Mouse (Mus musculus) bone marrow macrophage, adult 2 months (primary cell): Measurements from ENCODE around the gene Gm136. TPM values are rescaled to one million over a fixed set of nuclear protein-coding genes. Genes with fewer than 3 reads are reported as not detected.
"Not testable (repeated sequence)": the region's sequence is repeated elsewhere in the genome, so short reads cannot be mapped to it uniquely, and the experiment has no call there.

Source experiments
- H3K27ac ChIP-seq: 2 replicates; pipeline ENCODE4 v1.5.1; 2012; ENCODE audit warnings: low read depth, low read length; ENCODE audit not compliant: insufficient read depth
- H3K4me1 ChIP-seq: 2 replicates; pipeline ENCODE4 v1.6.1; 2012; ENCODE audit warnings: low read length; ENCODE audit not compliant: control insufficient read depth, insufficient read depth
- H3K4me3 ChIP-seq: 2 replicates; pipeline ENCODE4 v1.5.1; 2012; ENCODE audit warnings: mild to moderate bottlenecking, low read length, moderate library complexity; ENCODE audit not compliant: insufficient read depth
- CTCF ChIP-seq: IDR thresholded peaks from 2 replicates; pipeline ENCODE4 v1.5.1; 2012; ENCODE audit warnings: low read depth, mild to moderate bottlenecking, low read length, moderate library complexity
- POLR2A ChIP-seq: IDR thresholded peaks from 2 replicates; pipeline ENCODE4 v1.6.1; 2012; ENCODE audit warnings: mild to moderate bottlenecking, low read depth, low read length, borderline replicate concordance
- polyA plus RNA-seq: library from polyadenylated mRNA; stranded (reverse); fragments of >200 nt; gene quantifications from 2 replicates; pipeline ENCODE4 v1.2.4, GENCODE M21; 2012; ENCODE audit not compliant: missing spikeins, insufficient read depth, insufficient read length

Gene Gm136
- polyA plus RNA-seq, 1 experiment: not detected

GRCm38 (mm10) chr4:34777677-34778527, 21.8 kb upstream of the Gm136 start, which contains the start of gene Smim8:
Gene Smim8 (minus strand): TSS chr4:34778423.
- H3K4me3 ChIP-seq: peak within 1 kb of the TSS; percentile 91
- peaks cover 8% of the 10 kb centered on the region for H3K4me1 ChIP-seq
- peak within 1 kb of the TSS; percentile 70 for H3K27ac ChIP-seq
- TF ChIP-seq POLR2A (peak; percentile 83; the same call in 1 of the 2 replicates), CTCF (peak; percentile 44; the same call in 1 of the 2 replicates)

- peaks cover 5% of the 10 kb centered on the region for H3K4me1 ChIP-seq
- no peak overlapping the region for H3K4me3 ChIP-seq
- no peak for TF ChIP-seq CTCF
- no peak for TF ChIP-seq POLR2A
- H3K27ac ChIP-seq: no peak overlapping the region
Observed at GRCm38 (mm10) chr4:34771652-34772371, 15.7 kb upstream of the Gm136 start.

- no peak for TF ChIP-seq CTCF
- no peak for TF ChIP-seq POLR2A
- H3K27ac ChIP-seq: no peak overlapping the region
- no peak overlapping the region for H3K4me3 ChIP-seq
- no peaks in the 10 kb centered on the region for H3K4me1 ChIP-seq
Observed at GRCm38 (mm10) chr4:34749236-34749635, 6.8 kb downstream of the Gm136 start.

- Histone ChIP-seq H3K27ac (no peak overlapping the region), H3K4me3 (no peak overlapping the region), H3K4me1 (0 out of 2 replicates have a peak, but pooled peaks cover 3% of the 10 kb centered on the region)
- no peak for TF ChIP-seq CTCF
- no peak for TF ChIP-seq POLR2A
Observed at GRCm38 (mm10) chr4:34734461-34734860, 21.6 kb downstream of the Gm136 start.

- not testable (repeated sequence) for H3K27ac ChIP-seq, H3K4me3 ChIP-seq
Observed at GRCm38 (mm10) chr4:34733415-34733814, 22.6 kb downstream of the Gm136 start.

GRCm38 (mm10) chr4:34729851-34730341, 26.2 kb downstream of the Gm136 start, which contains the start of gene Cfap206:
Gene Cfap206 (minus strand): TSS chr4:34730206.
- TF ChIP-seq CTCF: no peak
- TF ChIP-seq POLR2A: no peak
- no peak within 1 kb of the TSS for H3K27ac ChIP-seq
- H3K4me3 ChIP-seq: peak within 1 kb of the TSS; percentile 68
- H3K4me1 ChIP-seq: 0 out of 2 replicates have a peak, but pooled peaks cover 3% of the 10 kb centered on the region

More at GRCm38 (mm10) chr4:34733415-34733814, 22.6 kb downstream of the Gm136 start:
- H3K4me1 ChIP-seq: not testable (repeated sequence)

GRCm38 (mm10) chr4:34725710-34726109, 30.4 kb downstream of the Gm136 start:
- H3K4me3 ChIP-seq, H3K27ac ChIP-seq, H3K4me1 ChIP-seq: not testable (repeated sequence)

GRCm38 (mm10) chr4:34724306-34724705, 31.8 kb downstream of the Gm136 start:
- TF ChIP-seq POLR2A: no peak
- no peak for TF ChIP-seq CTCF
- Histone ChIP-seq H3K4me1 (no peaks in the 10 kb centered on the region), H3K4me3 (no peak overlapping the region), H3K27ac (no peak overlapping the region)

GRCm38 (mm10) chr4:34723186-34723585, 32.9 kb downstream of the Gm136 start:
- TF ChIP-seq CTCF (no peak), POLR2A (no peak)
- Histone ChIP-seq H3K27ac (no peak overlapping the region), H3K4me1 (no peaks in the 10 kb centered on the region), H3K4me3 (no peak overlapping the region)
